Mouse (Mus musculus) cerebellum, adult 11-12 months (tissue): Measurements from ENCODE around the gene Cartpt.
"Not testable (repeated sequence)": the region's sequence is repeated elsewhere in the genome, so short reads cannot be mapped to it uniquely, and the experiment has no call there.

Experiments
- DNase-seq: peaks from one replicate; pipeline ENCODE4 v3.0.0; 2022

Cartpt gene

GRCm38 (mm10) chr13:99853131-99853530, 47.8 kb downstream of the Cartpt start:
- no peak for DNase-seq

DNA sequence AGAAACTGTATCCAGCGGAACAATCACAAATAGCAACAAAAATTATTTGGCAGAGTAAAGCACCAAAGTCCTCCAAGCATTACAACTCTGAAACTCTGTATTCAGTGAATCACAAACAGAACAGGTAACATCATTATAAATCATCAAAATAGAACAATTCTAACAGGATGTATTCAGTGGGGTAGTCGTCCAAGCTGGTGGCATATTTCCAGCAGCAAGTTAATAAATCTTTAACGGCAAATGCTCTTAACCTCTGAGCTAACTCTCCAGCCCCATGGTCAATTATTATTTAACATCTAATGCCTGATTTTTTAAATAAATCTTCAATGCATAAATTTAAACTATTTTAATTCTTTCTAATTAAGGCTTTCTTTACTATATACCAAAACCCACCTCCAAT, 48.5 kb downstream of the Cartpt start:
- DNase-seq: not testable (repeated sequence)

DNA sequence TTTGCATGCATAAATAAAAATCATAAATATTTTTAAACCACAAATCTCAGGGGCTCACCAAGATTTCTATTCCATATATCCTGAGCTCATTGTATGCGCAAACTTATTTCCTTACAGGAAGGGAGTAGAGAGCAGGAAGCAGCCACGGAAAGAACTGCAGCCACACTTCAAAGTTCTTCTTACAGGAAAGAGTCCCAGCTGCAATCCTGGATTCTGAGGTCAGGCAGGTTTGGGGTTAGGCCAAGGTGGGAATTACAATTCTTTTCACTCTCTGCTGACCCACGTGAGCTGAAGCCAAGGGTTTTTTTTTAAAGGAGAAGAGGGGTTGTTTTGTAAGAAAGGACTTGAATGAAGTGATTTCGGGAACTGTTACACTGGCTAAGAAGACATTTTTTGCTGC, 49.9 kb downstream of the Cartpt start:
- DNase-seq: no peak

- DNase-seq: no peak
These were observed 51.3 kb downstream of the Cartpt start for GRCm38 (mm10) chr13:99849597-99849996.
